Mouse (Mus musculus) cerebellum, postnatal 14 days (tissue): Measurements from ENCODE around the gene Acp6.
"Not testable (repeated sequence)": the region's sequence is repeated elsewhere in the genome, so short reads cannot be mapped to it uniquely, and the experiment has no call there.

Source experiments
- DNase-seq, 2 experiments: peaks; one replicate each; pipeline ENCODE4 v3.0.0; 2021; ENCODE audit warnings: mixed read lengths in 2 of 2

Gene Acp6

DNA sequence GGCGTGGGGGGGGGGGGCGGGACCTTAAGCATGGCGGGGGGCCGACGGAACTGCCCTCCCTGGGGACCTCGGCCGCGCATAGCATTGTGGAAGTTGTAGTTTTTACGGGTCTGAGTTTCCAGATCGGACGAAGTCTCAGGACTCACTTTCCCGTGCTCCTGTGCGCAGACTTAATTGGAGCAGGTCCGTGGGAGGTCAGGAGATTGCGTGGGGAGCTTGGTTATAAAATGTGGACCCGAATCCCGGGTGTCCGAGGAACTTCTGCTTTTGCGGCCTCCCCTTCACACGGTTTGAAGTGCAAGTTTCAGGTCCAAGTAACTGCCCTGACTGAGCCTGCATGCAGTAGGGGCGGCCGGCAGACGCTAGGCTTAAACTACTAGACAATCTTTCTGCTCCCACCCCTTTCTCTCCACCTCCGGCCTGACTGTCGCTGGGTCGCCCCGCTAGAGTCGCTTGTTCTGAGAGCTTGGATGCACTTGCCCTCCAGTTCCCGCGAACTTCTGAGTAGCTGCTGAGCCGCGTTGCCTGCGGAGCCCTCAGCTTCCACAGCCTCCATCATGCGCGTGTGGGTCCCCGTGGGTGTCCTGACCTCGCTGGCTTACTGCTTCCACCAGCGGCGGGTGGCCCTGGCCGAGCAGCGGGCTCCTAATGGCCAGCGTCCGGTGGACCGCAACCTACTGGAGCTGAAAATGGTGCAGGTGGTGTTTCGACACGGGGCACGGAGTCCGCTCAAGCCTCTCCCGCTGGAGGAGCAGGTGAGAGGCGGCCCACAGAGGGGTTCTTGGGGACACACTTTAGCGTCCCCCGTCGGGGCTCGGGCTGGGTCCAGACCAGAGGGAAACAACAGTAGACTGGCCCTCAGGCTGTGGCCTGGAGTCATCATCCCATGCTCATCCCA lies at the start of gene Acp6:
Gene Acp6 (plus strand): TSS at position 167 of the 898 bp plus-strand sequence.
- DNase-seq = peak; percentile 84 to 85

DNA sequence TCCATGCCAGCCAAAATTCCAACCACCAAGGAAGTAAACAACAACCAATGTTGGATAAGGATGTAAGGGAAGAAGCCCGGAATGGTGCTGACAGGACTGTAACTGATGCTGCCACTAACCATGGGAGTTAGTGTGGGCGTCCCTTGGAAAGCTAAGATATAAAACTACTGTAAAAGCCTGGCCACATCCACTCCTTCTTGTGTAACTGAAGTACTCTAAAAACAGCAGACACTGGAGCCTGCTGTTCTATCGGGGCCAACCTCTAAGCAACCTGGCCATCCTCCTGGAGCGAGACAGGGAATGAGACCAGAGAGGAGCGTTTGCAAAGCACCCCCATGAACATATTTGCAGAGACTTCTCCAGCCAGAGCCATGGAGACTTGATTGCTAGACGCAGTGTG lies 41.1 kb upstream of the Acp6 start:
- DNase-seq = no peak

DNA sequence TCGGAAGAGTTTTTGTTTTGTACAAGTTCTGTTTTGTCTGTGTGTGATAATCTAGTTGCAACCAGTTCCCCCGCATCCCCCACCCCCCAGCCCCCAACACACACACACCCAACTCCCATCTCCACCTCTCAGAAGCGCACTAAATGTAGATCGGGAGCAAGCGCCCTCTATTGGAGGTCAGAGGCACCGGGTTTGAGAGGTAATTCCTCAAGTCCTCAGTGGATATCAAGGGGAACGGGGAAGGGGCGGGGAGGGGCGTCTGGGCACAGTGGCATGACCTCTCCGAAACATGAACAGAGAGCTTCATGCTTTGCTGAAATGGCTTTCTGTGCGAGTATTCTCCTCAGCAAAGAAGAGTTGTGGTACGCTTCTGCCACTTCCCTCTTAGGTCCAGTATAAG lies 40.3 kb upstream of the Acp6 start:
- no peak for DNase-seq

DNA sequence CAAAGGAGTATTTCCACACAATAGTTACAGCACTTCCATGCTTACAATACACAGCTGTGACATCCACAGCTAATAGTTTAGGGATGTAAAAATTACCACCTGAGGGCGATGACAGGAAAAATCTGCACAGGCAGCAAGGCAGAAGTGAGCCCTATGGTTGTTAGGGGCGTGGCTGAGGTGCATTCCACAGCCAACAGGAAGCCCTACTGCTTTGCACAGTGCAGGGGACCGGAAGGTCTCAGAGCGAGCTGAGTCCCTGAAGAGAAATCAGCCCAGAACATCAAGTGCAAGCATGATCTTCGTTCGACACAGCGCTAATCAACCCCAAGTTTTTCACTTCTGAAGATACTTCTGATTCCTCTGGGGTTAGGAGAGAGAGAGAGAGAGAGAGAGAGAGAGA lies 34.4 kb upstream of the Acp6 start:
- no peak for DNase-seq

DNA sequence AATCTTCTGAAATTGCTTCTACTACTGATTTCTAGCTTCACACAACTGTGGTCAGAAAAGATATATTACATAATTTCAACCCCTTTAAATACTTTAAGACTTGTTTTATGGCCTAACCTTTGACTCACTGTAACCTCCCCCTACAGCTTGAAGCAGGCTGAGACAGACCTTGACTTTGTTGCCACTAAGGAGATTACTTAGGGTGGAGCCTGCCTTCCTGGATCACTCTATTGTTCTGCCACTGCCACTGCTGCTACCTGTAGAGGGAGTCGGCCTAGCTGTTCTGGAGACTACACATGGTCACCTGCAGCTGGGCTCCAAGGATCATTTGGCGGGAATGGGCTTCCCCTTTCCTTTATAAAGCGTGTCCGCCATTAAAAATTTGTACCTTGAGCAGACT lies 29.2 kb upstream of the Acp6 start:
- no peak for DNase-seq

DNA sequence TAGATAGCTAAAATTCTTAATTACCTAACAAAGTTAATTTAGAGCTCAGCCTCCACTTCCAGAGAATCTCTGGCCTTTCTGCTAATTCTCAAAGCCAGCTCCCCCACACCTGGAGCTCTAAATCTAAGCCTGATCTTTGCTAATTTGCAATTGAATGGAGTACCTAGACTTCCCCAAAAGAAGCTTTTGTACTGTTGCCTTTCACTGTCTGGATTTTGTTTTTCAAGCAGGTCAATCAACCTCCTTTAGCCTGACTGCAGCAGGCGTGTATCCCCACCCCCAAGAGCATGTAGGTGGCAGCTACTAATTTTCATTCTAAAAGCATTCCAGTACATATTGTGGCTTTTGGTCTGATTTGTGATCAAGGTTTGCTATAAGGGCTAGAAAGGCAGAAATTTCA lies 20.9 kb upstream of the Acp6 start:
- DNase-seq = not testable (repeated sequence)

DNA sequence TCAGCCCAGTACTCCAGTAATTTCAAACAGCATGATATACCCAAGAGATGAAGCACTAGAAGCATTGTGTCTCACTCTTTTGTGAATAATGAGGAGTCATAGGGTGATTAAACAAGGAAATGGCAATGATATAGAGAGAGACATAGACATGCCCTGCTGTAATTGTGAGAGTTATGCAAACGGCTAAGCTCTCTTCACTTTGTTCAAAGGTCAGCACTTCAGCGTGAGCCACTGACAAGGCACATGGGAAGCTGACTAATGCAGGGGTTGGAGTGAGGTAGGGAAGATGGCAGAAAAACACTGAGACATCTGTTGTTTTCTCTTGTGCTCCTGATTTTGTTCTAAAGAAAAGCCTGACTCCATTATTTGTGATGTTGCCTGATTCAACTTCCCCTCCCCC lies 7.5 kb upstream of the Acp6 start:
- no peak for DNase-seq

DNA sequence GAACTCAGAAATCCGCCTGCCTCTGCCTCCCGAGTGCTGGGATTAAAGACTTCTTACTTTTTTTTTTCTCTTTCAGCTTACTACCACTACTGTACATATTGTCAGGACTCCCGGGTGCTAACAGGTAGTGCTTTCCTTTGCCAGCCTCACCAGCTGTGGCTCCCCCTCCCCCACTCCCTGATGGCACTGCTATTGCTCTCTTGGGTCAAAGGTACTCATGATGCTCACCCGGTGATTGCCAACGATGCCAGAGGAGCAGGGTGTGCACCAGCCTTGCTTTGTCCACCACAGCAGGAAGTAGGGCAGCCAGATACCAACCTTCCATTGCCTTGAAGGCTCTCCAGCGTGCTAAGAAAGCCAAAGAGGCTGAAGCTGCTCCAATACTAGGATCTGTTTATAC lies 2.1 kb upstream of the Acp6 start:
- peak in 1 of 2 experiments; percentile 15 for DNase-seq

DNA sequence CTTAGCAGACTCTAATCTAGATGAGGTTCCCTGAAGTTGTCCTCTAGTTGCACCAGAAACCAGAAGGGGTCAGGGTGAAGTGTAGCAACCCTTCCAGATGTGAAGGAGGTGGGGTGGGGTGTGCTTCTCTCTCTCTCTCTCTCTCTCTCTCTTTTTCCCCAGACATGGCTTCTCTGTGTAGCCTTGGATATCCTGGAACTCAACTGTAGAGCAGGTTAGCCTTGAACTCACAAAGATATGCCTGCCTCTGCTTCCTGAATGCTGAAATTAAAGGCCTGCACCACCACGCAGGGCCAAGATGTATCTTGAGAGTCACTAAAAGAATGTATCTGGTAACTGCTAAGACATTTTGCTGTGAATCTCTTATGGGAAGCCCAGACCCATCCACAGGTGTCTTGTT lies 1.3 kb upstream of the Acp6 start:
- DNase-seq = no peak

DNA sequence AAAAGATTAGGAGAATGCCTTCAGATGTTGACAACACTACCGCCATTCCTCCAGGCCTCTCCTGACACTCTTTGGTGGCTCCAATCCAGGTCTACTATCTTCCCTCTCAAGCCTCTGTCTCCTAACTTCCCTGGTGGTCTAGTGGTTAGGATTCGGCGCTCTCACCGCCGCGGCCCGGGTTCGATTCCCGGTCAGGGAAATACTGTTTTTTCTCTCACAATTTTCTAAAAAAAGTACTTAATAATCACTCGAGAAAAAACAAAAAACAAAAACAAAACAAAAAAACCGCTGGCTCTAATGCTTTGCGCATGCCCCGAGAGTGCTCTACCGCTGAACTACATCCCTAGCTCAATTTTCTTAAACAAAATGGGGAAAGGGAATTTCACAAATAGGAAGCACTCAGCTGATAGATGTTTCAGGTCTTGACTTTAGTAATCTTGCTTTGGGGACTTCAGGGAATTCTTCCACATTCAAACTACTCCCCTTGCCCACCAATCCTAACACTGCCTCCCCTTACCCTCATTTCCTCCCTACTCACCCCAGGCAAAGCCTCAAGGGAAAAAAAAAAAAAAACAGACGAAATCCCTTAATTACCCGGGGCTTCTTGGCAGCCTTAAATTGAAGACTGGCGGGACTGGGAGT lies 498 bp upstream of the Acp6 start:
- peak; percentile 89 to 93 for DNase-seq

DNA sequence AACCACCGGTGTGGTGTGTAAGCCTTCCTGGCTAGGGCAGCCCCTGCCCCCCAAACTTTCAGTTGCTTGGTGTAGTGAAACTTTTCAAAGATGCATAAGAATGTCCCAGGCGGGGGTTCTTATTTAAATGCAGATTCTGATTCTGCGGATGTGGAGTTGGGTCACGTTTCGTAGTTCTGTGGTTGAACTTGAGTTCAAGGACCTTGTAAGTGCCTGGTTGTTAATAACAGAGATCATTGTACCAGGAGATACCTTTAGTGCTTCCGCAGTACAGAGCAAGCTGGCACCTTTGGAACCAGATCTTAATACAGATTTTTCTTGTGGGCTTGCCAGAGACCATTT lies 903 bp downstream of the Acp6 start:
- DNase-seq = peak in 1 of 2 experiments; percentile 14

DNA sequence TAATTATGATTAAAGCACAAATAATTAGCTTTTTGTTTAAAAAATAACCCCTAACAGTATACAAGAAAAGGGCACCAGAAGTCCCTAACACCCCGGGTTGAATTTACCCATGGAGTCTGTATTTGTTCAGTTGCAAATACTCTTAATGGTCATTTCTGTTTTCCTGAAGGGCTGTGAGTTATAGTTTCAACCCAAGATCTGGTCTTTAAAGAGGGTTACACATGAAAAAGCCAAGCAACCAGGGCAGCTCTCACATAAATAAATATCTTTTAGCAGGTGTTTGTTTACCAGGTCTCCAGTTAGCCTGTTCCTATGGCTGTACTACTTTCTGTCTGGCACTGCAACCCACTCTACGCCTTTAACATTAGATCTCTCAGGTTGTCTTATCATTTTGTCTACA lies 1.4 kb downstream of the Acp6 start:
- no peak for DNase-seq

DNA sequence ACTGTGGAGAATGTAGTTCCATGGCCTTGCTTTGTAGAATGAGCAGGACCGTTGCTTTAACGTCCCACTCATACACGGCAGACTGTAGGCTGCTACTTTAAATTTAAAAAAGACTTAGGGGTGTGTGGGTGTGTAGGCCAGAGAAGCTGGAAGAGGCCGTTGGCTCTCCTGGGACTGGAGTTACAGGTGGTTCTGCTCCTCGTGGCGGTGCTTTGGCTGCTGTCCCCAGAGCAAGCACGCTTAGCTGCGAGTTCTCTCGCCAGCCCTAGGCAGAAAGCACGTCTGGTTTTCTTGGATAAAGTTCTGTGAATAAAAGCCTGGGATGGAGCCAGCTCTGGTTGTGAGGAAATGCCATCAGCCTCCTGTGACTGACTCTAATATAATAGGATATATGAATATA lies 2.3 kb downstream of the Acp6 start:
- DNase-seq = no peak

DNA sequence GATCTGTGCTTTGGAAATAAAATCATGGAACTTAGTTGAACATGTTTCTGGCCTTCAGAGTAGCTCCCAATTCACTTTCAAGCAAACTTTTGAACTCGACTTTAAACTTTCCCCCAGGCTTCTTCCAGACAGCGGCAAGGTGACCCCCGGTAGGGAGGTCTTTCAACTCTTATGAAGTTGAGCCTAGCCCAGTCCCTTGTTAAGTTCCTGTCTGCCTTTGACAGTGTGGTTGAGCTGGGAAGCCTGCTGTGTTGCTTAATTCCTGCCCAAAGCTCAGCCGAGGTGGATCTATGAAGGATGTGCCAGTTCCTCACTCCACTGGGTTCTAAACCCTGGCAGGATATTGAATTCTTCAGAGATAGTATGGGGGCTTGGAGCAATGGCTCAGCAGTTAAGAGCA lies 3.2 kb downstream of the Acp6 start:
- no peak for DNase-seq

DNA sequence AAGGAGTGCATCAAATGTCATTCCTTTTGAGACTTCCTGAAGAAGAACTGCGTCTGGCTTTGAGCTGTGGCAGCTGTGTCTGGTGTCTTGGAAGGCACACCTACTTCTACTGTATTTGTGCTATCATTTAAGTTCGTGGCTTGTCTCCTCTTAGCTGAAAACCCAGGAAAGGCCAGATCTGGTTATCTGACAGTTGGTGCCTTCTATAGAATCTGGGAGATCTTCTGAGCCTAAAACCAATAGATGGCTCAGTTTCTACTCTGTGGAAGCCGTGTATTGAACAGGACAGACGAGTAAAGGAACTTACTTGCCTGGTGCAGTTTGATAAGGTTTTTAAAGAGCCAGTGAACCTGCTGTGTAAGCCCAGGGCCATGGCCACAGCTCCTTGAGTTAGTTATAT lies 5.9 kb downstream of the Acp6 start:
- DNase-seq = no peak

DNA sequence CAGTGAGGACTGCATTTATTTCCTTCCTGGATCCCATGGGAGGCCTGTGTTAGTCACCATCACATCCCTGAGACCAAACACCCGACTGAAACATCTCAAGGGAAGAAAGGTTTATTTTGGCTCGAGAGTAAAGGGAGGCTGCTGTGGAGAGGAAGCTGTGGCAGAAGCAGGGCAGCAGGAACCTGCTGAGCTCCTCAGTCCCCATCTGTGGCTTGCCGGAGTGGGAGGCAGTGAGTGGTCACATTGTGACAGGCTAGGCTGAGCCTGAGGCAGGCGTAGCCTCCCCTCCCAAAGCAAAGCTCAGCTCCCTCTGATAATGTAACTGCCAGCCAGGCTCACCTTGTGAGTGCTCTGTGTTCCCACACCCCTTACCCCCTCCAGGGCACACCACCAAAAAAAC lies 8.5 kb downstream of the Acp6 start:
- DNase-seq = no peak

DNA sequence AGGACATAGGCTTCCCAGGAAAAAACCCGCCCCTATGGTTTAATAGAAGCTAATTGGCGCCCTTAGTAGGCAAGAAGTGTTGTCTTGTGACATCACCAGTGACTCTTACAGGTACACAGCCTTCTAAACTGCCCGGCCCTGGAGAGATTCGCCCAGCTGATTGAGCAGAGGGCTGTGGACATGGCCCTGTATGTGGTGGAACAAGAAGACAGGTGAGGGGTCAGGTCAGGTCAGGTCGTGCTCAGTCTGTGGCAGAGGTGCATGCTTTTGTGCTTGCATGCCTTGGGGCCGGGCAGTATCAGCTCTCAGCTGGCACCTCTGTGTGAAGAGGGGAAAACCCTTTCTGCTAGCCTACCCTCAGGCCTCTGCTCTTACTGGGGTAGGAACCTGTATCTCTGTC lies 13.0 kb downstream of the Acp6 start:
- DNase-seq = no peak

DNA sequence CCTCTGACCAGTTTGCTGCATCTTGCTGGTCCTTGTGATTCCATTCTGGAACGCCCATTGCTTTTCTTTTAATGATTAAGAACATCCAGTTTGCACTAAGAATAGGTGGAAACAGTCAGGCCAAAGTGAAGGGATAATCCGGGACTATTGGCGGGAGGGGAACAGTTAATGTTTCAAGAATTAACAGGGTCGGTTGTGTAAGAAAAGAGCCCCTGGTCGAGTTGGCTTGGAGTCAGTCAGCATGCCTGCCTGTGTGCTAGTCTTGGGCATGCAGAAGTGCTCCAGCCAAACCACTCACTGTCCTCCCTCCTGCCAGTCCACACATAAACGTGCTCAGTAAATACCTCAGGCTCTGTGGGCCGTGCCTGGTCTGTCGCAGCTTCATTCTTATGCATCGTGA lies 13.7 kb downstream of the Acp6 start:
- no peak for DNase-seq

DNA sequence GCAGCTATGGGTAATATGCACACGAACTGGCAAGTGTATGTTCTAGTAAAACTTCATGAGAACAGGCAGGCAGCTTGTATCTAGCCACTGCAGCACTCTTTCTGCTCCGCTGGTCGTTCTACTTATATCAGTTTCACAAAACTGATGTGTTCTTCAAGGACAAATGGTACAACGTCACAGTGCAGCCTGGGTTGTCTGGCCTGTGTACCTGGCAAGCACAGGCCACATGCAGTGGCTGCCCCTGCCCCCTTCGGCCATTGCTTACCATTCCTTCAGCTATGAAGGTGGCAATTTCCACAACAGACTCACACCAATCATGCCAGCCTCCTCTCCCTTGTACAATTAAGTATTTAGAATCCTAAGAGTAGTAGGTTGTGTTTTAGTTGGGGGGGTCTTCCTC lies 14.1 kb downstream of the Acp6 start:
- no peak for DNase-seq

DNA sequence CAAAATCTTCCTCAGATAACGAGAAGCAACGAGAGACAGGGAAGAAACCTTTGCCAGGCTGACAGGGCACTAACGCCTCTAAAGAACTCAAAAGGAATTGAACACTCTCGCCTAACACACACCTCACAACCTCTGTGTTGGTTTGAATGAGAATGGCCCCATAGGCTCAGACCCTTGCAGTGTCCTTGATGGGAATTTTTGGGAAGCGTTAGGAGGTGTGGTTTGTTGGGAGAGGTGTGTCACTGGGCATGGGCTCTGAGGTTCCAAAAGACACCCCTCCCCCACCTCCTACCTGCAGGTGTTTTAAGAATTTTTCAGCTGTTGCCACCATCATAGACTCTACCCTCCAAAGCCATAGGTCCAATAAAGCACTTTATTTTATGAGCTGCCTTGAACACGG lies 20.3 kb downstream of the Acp6 start:
- DNase-seq = no peak

DNA sequence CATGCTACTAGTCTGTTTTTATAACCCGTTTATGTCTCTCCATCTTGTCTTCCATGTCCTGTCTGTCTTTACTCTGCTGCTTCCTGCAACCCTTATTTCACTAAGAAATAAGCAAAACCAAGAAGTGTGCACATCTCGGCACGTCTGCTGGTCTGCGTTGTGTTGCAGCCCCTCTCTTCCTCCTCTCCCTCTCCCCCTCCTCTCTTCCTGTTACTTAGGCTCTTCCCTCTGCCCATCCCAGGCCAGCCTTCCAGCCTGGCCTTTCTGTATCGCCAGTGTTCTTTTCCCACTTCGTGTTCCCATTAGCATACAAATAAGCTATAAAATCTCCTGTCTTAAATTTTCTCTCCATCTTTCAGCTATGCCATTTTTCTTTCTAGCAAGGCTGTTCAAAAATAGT lies 21.9 kb downstream of the Acp6 start:
- no peak for DNase-seq

DNA sequence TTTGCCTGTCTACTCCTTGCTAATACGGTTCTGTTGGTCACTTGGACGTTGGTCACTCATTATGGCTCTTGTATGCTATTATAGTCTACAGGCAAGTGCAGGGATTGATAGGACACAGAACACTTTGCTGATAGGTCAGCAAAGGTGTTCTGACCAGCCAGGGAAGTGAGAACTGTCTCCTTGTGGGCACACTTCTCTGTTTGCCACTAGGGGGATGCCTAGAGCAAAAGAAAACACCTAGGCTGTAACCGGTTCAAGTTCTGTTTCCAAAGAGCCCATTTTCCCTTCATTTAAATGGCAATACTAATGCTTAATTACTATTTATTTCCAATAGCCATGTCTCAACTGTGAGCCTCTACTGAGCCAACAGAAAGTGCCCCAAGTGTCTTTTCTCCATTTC lies 25.2 kb downstream of the Acp6 start:
- DNase-seq = peak in 1 of 2 experiments; percentile 45

DNA sequence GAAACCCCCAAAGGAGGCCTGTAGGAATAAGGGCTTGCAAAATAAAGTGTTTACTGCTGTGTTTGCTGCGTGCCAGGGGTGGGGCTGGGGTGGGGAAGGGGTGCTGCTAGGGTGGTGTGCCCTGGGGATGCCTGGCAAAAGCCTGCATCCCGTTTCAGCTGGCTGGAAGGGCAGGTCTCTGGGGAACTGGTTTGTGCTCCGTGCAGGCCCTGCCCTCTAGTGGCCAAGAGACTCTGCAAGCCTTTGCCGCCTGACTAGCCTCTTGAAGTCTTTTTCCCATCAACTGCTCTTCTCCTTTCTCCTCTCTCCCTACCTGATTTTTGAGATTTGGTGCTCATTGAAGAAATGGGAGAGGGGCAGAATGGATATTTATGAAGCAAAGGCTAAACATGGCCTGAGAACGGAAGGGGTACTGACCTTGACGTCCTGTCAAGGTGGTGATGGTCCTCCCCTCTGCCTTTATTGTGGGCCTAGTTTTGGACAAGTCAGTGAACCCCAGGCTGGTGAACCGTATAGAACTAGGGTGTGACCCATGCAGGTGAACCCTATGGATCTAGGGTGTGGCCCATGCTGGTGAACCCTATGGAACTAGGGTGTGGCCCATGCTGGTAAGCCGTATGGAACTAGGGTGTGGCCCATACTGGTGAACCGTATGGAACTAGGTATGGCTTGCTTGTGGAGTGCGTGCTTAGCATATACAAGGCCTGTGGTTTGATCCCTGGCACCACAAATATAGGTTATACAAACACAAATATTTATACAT lies 26.7 kb downstream of the Acp6 start:
- peak; percentile 82 to 85 for DNase-seq

DNA sequence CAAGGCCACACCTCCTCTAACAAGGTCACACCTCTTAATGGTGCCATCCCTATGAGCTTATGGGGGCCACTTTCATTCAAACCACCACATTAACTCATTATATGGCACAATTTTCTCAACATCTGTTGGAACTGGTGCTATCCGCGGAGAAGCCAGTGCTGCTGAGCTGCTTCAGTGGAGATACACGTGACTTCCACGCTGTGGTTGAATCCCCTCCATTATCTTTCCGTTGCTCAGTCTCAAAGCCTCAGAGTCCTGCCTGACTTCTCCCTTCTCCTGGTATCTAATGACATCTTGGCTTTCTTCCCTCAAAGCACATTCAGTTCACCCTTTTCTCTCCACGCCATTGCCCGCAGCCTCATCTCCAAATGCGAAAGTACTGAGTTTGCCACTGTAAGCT lies 38.0 kb downstream of the Acp6 start:
- no peak for DNase-seq
